Mouse (Mus musculus) bone marrow, adult 2 months (tissue): ENCODE results near the gene Zfyve26. TPM values are rescaled to one million over a fixed set of nuclear protein-coding genes. Genes with fewer than 3 reads are reported as not detected.

Experiments
- H3K27ac ChIP-seq: fragments of 200-500 bp; 2 replicates; pipeline ENCODE4 v1.5.1; 2012; ENCODE audit warnings: low read depth, mild to moderate bottlenecking, control low read depth, inconsistent platforms, low read length; ENCODE audit not compliant: control insufficient read depth, poor library complexity, insufficient read depth
- H3K4me1 ChIP-seq: fragments of 200-500 bp; 2 replicates; pipeline ENCODE4 v1.6.1; 2011; ENCODE audit warnings: low read length; ENCODE audit not compliant: control insufficient read depth, insufficient read depth
- H3K4me3 ChIP-seq: fragments of 200-500 bp; replicated peaks from 2 replicates; pipeline ENCODE3; 2011; ENCODE audit warnings: mild to moderate bottlenecking, low read depth, low read length, control low read depth; ENCODE audit not compliant: control insufficient read depth
- CTCF ChIP-seq: fragments of 200-500 bp; IDR thresholded peaks from 2 replicates; pipeline ENCODE4 v1.5.1; 2011; ENCODE audit warnings: low read length, control low read depth; ENCODE audit not compliant: control insufficient read depth, insufficient read depth
- POLR2A ChIP-seq: fragments of 200-500 bp; IDR thresholded peaks from 2 replicates; pipeline ENCODE4 v1.6.1; 2011; ENCODE audit warnings: low read depth, mild to moderate bottlenecking, control low read depth, low read length, borderline replicate concordance; ENCODE audit not compliant: control insufficient read depth
- WGBS: fragments of 180-500 bp; shearing (Covaris S2); methylation state at CpG from one replicate; pipeline ENCODE4 v1.1.7; 2018; 5-methylcytosine and 5-hydroxymethylcytosine counted together
- polyA plus RNA-seq: library from polyadenylated mRNA; stranded (reverse); fragments of >200 nt; gene quantifications from 2 replicates; pipeline ENCODE4 v1.2.4, GENCODE M21; 2011; ENCODE audit warnings: low replicate concordance; ENCODE audit not compliant: missing spikeins, insufficient read depth, insufficient read length

Zfyve26 gene
- polyA plus RNA-seq, result 15.1 and 33.5 TPM in 2 replicates

DNA sequence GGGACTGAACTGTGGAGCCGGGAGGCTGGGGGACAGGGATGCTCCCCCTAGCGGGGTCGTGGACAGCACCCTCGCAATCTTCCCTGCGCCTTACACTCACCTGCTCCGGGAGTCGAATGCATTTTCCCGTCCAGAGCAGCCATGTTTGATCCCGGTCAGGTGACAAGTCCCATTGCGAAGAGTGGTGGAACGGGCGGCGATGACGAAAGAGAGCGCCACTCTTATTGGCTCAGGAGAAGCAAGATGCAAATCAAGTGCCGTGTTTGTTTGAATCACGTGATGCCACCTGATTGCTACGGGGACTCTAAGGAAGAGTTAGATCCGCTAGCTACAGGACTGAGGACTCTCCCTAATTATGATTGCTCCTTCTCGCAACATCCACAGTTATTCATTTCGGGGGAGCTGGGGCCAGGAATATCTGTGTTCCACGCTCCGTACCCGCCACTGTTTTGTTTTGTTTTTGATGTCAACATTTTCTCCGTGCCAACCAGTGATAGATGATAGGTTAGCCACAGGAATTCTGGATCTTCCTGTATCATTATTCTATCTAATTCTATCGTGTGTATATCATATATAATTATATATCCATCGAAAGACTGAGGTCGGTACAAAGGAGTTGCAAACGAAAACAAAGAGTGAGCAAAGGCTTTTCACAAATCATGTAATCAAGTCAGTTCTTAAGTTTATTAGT lies at the start of gene Zfyve26:
Gene Zfyve26, minus strand, starts transcription at position 179 of the 691 bp plus-strand sequence.
- under 1% methylated on average over 29 of the region's 29 CpGs for WGBS
- H3K27ac ChIP-seq, result peak within 1 kb of the TSS; percentile 84

DNA sequence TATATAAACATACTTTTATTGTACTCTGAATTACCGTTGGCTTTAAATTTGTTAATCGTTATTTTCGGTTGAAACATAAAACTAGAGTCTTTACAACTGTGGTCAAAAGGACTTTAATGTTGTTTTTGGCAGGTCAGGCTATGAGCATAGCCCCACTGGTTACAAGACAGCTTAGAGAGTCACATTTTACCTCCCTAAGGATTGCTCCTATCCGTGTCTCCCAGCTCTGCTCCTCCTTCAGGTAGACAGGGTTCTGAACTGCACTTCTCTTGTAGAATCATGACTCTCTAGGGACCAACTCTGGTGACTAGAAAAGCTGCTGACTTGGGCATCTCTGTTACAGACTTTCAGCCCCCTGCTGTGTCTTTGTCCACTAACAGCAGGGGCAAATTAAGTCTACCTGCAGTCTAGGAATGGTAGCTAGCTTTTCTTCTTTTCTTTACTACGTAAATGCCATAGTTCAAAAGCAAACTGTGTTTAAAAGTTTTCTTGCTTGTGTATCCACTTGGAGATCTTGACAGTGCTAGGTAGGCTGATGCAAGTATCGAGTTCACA lies 45.3 kb upstream of the Zfyve26 start:
- no peak for TF ChIP-seq CTCF
- no peak for TF ChIP-seq POLR2A
- Histone ChIP-seq H3K4me1 (no peaks in the 10 kb centered on the region), H3K4me3 (no peak overlapping the region), H3K27ac (no peak overlapping the region)
- 85% methylated on average over 6 of the region's 6 CpGs for WGBS

More for the DNA sequence above, at the start of gene Zfyve26:
- TF ChIP-seq CTCF (no peak), POLR2A (peak; percentile 81; the same call in 1 of the 2 replicates)
- Histone ChIP-seq H3K4me3 (peak within 1 kb of the TSS; percentile 100), H3K4me1 (peaks cover 2% of the 10 kb centered on the region; the same call in 1 of the 2 replicates)

DNA sequence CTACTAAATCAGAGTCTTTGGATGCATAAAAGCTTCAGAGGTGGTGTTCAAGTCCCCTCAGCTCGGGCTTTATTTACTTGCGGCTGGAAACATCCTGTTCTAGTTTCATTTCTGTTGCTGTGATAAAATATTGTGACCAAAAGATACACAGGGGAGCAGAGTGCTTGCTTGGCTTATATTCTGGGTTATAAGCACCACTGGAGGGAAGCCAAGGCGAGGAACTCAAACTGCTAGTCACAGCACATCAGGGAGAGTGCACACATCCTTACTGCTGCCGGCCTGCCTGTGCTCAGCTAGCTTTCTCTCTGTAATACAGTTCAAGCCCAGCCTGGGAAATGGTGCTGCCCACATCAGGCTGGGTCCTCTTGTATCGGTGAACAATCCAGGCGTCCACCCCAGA lies 44.4 kb upstream of the Zfyve26 start:
- Histone ChIP-seq H3K4me1 (no peaks in the 10 kb centered on the region), H3K4me3 (no peak overlapping the region), H3K27ac (no peak overlapping the region)
- 79% methylated on average over 6 of the region's 6 CpGs for WGBS
- TF ChIP-seq POLR2A, result no peak
- TF ChIP-seq CTCF, result no peak

DNA sequence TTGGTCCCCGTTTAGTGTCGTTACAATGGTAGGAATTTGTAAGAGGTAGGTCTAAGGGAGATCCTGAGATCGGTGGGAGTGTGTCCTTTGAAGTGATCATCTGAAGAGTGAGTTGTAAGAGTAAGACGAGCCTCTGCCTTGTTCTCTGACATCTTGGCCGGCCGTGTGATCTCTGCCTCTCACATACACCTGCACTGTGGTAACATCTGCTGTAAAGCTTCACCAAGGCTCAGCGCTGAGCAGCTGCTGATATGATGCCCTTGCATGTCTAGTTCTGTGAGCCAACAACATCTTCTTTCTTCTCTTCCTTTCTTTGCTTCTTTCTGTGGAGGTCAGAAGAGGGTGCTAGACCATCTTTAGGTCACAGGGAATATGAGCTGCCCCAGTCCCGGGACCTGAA lies 42.7 kb upstream of the Zfyve26 start:
- WGBS, result 89% methylated on average over 8 of the region's 8 CpGs
- Histone ChIP-seq H3K4me3 (no peak overlapping the region), H3K27ac (no peak overlapping the region), H3K4me1 (no peaks in the 10 kb centered on the region)
- no peak for TF ChIP-seq CTCF
- no peak for TF ChIP-seq POLR2A

DNA sequence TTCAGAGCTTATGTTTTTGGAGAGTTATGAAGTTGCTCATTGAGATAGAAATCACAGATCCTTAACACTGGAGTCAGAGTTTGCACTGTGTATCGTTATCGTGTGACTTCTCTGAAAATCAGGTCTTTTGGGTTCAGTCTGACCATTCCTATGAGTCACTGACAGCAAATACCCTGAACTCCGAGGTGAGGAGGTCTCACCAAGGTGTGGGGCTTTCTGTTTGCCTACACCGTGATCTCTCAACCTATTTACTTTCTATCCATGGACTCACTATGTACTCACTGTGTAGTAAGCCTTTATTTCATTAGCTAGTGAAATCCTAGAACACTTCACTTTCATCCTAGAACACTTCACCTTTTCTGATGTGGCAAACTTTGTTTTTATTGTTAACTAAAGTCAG lies 35.6 kb upstream of the Zfyve26 start:
- 86% methylated on average over 4 of the region's 4 CpGs for WGBS
- no peak overlapping the region for H3K4me3 ChIP-seq
- no peak overlapping the region for H3K27ac ChIP-seq
- no peaks in the 10 kb centered on the region for H3K4me1 ChIP-seq
- TF ChIP-seq POLR2A (no peak), CTCF (no peak)

DNA sequence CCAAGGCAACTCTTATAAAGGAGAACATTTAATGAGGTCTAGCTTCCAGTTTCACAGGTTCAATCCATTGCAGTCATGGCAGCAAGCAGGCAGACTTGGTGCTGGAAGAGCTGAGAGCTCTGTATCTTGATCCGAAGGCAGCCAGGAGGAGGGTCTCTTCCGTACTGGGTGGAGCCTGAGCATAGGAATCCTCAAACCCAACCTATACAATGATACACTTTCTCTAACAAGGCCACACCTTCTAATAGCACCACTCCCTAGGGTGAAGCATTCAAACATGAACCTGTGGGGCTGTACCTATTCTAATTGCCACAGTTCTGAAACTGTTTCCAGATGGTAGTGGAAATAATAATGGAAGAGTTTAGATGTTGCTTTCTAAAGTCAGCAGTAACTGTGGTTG lies 34.5 kb upstream of the Zfyve26 start:
- H3K4me1 ChIP-seq, result no peaks in the 10 kb centered on the region
- H3K27ac ChIP-seq, result no peak overlapping the region
- H3K4me3 ChIP-seq, result no peak overlapping the region
- TF ChIP-seq CTCF (no peak), POLR2A (no peak)
- WGBS, result 96% methylated on average over 2 of the region's 2 CpGs

DNA sequence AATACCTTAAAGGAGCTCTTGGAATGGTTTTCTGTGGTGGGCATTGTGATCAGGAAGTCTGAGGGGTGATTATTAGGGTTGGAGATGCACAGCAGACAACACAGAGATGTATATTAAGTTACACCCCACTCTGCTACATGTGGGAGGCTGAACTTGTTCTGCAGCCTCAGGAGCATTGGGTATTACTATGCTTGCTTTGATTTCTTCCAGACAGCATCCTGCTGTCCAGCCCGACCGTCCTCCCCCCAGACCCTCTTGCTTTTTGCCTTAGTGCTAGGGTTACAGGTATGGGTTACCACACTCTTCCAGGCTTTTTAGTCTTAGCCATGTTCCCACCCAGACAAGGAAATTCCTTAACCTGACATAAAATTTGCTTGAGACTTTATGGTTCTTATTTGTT lies 31.8 kb upstream of the Zfyve26 start:
- no peaks in the 10 kb centered on the region for H3K4me1 ChIP-seq
- H3K27ac ChIP-seq, result no peak overlapping the region
- WGBS, result 78% methylated on average over 2 of the region's 2 CpGs
- TF ChIP-seq POLR2A (no peak), CTCF (no peak)
- no peak overlapping the region for H3K4me3 ChIP-seq

DNA sequence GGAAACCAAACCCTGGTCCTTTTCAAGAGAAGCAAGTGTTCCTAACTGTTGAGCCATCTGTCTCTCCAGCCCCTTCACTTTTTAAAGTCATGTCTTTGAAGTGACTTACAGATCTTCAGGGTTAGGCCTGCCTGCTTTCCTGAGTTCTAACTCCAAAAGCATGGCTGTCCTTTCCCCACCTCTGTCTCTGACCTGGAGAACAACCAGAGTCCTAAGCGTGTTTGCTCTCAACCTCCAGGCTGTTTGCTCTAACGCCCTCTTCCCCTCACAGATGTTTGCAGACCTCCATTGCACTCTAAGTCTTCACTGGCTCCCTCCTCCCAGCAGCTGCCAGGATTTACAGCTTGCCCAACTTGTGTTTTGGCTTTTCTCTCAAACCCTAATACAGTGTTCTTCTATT lies 30.6 kb upstream of the Zfyve26 start:
- Histone ChIP-seq H3K27ac (no peak overlapping the region), H3K4me1 (no peaks in the 10 kb centered on the region), H3K4me3 (no peak overlapping the region)
- TF ChIP-seq POLR2A, result no peak
- no peak for TF ChIP-seq CTCF
- 83% methylated on average over 2 of the region's 2 CpGs for WGBS
